Mouse (Mus musculus): ENCODE measurements around the gene Bcr. TPM values are rescaled to one million over a fixed set of nuclear protein-coding genes. Genes with fewer than 3 reads are reported as not detected.

Bcr gene
- polyA plus RNA-seq, 1 experiment from 2014 or later = 26.4 TPM

GRCm38 (mm10) chr10:75125577-75125976, 65.2 kb downstream of the Bcr start:
- peaks cover 8% of the 10 kb centered on the region for H3K4me1 ChIP-seq (ENCODE audit: control insufficient read depth, insufficient read depth, low read length)
- no peak overlapping the region for H3K9ac ChIP-seq (replicated peaks; ENCODE audit: low read depth, low read length)
- H3K27me3 ChIP-seq (ENCODE audit: control insufficient read depth, insufficient read depth, low read length) = no peaks in the 10 kb centered on the region
- H3K4me2 ChIP-seq (ENCODE audit: low read depth, low read length) = no peak overlapping the region
- 40% methylated on average over 4 of the region's 4 CpGs for WGBS
- H3K9me3 ChIP-seq (ENCODE audit: control insufficient read depth, low read length) = no peaks in the 10 kb centered on the region
- no peak overlapping the region for H3K27ac ChIP-seq (ENCODE audit: low read depth, low read length)
- no peak for ATAC-seq (ENCODE audit: low read depth)
- no peak overlapping the region for H3K4me3 ChIP-seq (ENCODE audit: low read depth, low read length)
- peaks cover 8% of the 10 kb centered on the region; the same call in 1 of the 2 replicates for H3K36me3 ChIP-seq (ENCODE audit: control insufficient read depth, insufficient read depth, low read length)

- Histone ChIP-seq H3K27me3 (ENCODE audit: control insufficient read depth, insufficient read depth, low read length) (no peaks in the 10 kb centered on the region), H3K4me2 (ENCODE audit: low read depth, low read length) (no peak overlapping the region), H3K9me3 (ENCODE audit: control insufficient read depth, low read length) (no peaks in the 10 kb centered on the region), H3K9ac (replicated peaks; ENCODE audit: low read depth, low read length) (no peak overlapping the region), H3K4me1 (ENCODE audit: control insufficient read depth, insufficient read depth, low read length) (no peaks in the 10 kb centered on the region), H3K36me3 (ENCODE audit: control insufficient read depth, insufficient read depth, low read length) (peaks cover 8% of the 10 kb centered on the region; the same call in 1 of the 2 replicates), H3K4me3 (ENCODE audit: low read depth, low read length) (no peak overlapping the region), H3K27ac (ENCODE audit: low read depth, low read length) (no peak overlapping the region)
- WGBS = 85% methylated on average over 7 of the region's 7 CpGs
- no peak for ATAC-seq (ENCODE audit: low read depth)
Measured at GRCm38 (mm10) chr10:75129283-75129710, 68.9 kb downstream of the Bcr start.

- 92% methylated on average over 4 of the region's 4 CpGs for WGBS
- peaks cover 8% of the 10 kb centered on the region; the same call in 1 of the 2 replicates for H3K36me3 ChIP-seq (ENCODE audit: control insufficient read depth, insufficient read depth, low read length)
- ATAC-seq (ENCODE audit: low read depth) = no peak
Measured at GRCm38 (mm10) chr10:75130372-75131046, 70.1 kb downstream of the Bcr start.

DNA sequence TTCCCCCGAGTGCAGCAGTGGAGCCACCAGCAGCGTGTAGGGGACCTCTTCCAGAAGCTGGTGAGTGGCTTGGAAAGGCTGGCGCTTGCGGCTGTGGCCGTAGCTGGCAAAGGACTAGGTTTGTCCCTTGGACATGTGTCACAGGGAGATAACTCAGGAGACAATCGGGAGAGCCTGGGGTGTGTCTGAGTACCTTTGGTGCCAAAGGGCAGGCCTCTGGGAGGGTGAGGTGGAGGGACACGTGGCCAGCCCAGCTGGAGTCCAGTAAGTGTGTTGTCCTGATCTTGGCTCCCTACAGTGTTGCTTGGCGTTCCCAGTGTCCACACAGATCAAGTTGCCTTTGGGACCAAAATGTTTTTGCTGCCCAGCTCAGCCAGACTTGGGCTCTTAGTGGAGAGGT, 71.2 kb downstream of the Bcr start:
- no peaks in the 10 kb centered on the region for H3K9me3 ChIP-seq (ENCODE audit: control insufficient read depth, low read length)
- H3K4me3 ChIP-seq (ENCODE audit: low read depth, low read length) = no peak overlapping the region
- no peak overlapping the region for H3K4me2 ChIP-seq (ENCODE audit: low read depth, low read length)
- H3K27me3 ChIP-seq (ENCODE audit: control insufficient read depth, insufficient read depth, low read length) = no peaks in the 10 kb centered on the region
- H3K4me1 ChIP-seq (ENCODE audit: control insufficient read depth, insufficient read depth, low read length) = no peaks in the 10 kb centered on the region
- ATAC-seq (ENCODE audit: low read depth) = no peak
- 72% methylated on average over 8 of the region's 8 CpGs for whole genome bisulfite sequencing
- H3K27ac ChIP-seq (ENCODE audit: low read depth, low read length) = no peak overlapping the region
- H3K9ac ChIP-seq (replicated peaks; ENCODE audit: low read depth, low read length) = no peak overlapping the region
- H3K36me3 ChIP-seq (ENCODE audit: control insufficient read depth, insufficient read depth, low read length) = peaks cover 4% of the 10 kb centered on the region; the same call in 1 of the 2 replicates

More at GRCm38 (mm10) chr10:75130372-75131046, 70.1 kb downstream of the Bcr start:
- H3K4me1 ChIP-seq (ENCODE audit: control insufficient read depth, insufficient read depth, low read length) = no peaks in the 10 kb centered on the region
- H3K4me3 ChIP-seq (ENCODE audit: low read depth, low read length) = no peak overlapping the region
- no peaks in the 10 kb centered on the region for H3K27me3 ChIP-seq (ENCODE audit: control insufficient read depth, insufficient read depth, low read length)
- H3K4me2 ChIP-seq (ENCODE audit: low read depth, low read length) = no peak overlapping the region
- no peaks in the 10 kb centered on the region for H3K9me3 ChIP-seq (ENCODE audit: control insufficient read depth, low read length)
- no peak overlapping the region for H3K9ac ChIP-seq (replicated peaks; ENCODE audit: low read depth, low read length)
- H3K27ac ChIP-seq (ENCODE audit: low read depth, low read length) = no peak overlapping the region

- no peak for ATAC-seq (ENCODE audit: low read depth)
- Histone ChIP-seq H3K9me3 (ENCODE audit: control insufficient read depth, low read length) (no peaks in the 10 kb centered on the region), H3K9ac (replicated peaks; ENCODE audit: low read depth, low read length) (no peak overlapping the region), H3K4me3 (ENCODE audit: low read depth, low read length) (no peak overlapping the region), H3K27ac (ENCODE audit: low read depth, low read length) (no peak overlapping the region), H3K4me1 (ENCODE audit: control insufficient read depth, insufficient read depth, low read length) (no peaks in the 10 kb centered on the region), H3K27me3 (ENCODE audit: control insufficient read depth, insufficient read depth, low read length) (no peaks in the 10 kb centered on the region), H3K4me2 (ENCODE audit: low read depth, low read length) (no peak overlapping the region), H3K36me3 (ENCODE audit: control insufficient read depth, insufficient read depth, low read length) (peaks cover 16% of the 10 kb centered on the region)
- 58% methylated on average over 15 of the region's 15 CpGs for WGBS
Measured at GRCm38 (mm10) chr10:75134861-75135517, 74.6 kb downstream of the Bcr start.

- Histone ChIP-seq H3K4me3 (ENCODE audit: low read depth, low read length) (no peak overlapping the region), H3K4me1 (ENCODE audit: control insufficient read depth, insufficient read depth, low read length) (no peaks in the 10 kb centered on the region), H3K27ac (ENCODE audit: low read depth, low read length) (no peak overlapping the region), H3K9ac (replicated peaks; ENCODE audit: low read depth, low read length) (no peak overlapping the region), H3K27me3 (ENCODE audit: control insufficient read depth, insufficient read depth, low read length) (no peaks in the 10 kb centered on the region), H3K4me2 (ENCODE audit: low read depth, low read length) (no peak overlapping the region), H3K36me3 (ENCODE audit: control insufficient read depth, insufficient read depth, low read length) (peaks cover 16% of the 10 kb centered on the region), H3K9me3 (ENCODE audit: control insufficient read depth, low read length) (no peaks in the 10 kb centered on the region)
- 85% methylated on average over 21 of the region's 21 CpGs for WGBS
- ATAC-seq (ENCODE audit: low read depth) = peak; percentile 19; the same call in 1 of the 2 replicates
Measured at GRCm38 (mm10) chr10:75135518-75136162, 75.2 kb downstream of the Bcr start.

- no peak overlapping the region for H3K9ac ChIP-seq (replicated peaks; ENCODE audit: low read depth, low read length)
- no peak overlapping the region for H3K4me3 ChIP-seq (ENCODE audit: low read depth, low read length)
- WGBS = 76% methylated on average over 3 of the region's 3 CpGs
- H3K9me3 ChIP-seq (ENCODE audit: control insufficient read depth, low read length) = no peaks in the 10 kb centered on the region
- no peak overlapping the region for H3K4me2 ChIP-seq (ENCODE audit: low read depth, low read length)
- H3K4me1 ChIP-seq (ENCODE audit: control insufficient read depth, insufficient read depth, low read length) = no peaks in the 10 kb centered on the region
- no peak for ATAC-seq (ENCODE audit: low read depth)
- no peak overlapping the region for H3K27ac ChIP-seq (ENCODE audit: low read depth, low read length)
- no peaks in the 10 kb centered on the region for H3K27me3 ChIP-seq (ENCODE audit: control insufficient read depth, insufficient read depth, low read length)
- peaks cover 23% of the 10 kb centered on the region for H3K36me3 ChIP-seq (ENCODE audit: control insufficient read depth, insufficient read depth, low read length)
Measured at GRCm38 (mm10) chr10:75137148-75137547, 76.8 kb downstream of the Bcr start.

DNA sequence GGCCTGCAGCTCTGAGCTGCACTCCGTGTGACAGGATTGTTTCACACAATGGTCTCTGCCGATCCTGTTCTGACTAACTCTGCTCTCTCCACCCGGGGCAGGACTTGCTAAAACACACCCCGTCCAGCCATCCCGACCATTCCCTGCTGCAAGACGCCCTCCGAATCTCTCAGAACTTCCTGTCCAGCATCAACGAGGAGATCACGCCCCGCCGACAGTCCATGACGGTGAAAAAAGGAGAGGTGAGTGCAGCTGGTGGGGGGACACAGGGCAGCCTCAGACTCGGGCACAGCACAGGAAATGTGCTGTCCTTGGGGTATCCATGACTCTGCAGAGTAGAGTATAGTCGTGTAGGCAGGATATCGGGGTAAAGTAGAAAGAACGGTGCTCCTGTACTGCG, 84.8 kb downstream of the Bcr start:
- Histone ChIP-seq H3K9ac (replicated peaks; ENCODE audit: low read depth, low read length) (no peak overlapping the region), H3K27me3 (ENCODE audit: control insufficient read depth, insufficient read depth, low read length) (no peaks in the 10 kb centered on the region), H3K36me3 (ENCODE audit: control insufficient read depth, insufficient read depth, low read length) (peaks cover 46% of the 10 kb centered on the region), H3K4me2 (ENCODE audit: low read depth, low read length) (no peak overlapping the region), H3K4me3 (ENCODE audit: low read depth, low read length) (no peak overlapping the region), H3K4me1 (ENCODE audit: control insufficient read depth, insufficient read depth, low read length) (no peaks in the 10 kb centered on the region), H3K27ac (ENCODE audit: low read depth, low read length) (no peak overlapping the region), H3K9me3 (ENCODE audit: control insufficient read depth, low read length) (no peaks in the 10 kb centered on the region)
- WGBS = 92% methylated on average over 17 of the region's 17 CpGs
- ATAC-seq (ENCODE audit: low read depth) = no peak

GRCm38 (mm10) chr10:75146001-75146400, 85.6 kb downstream of the Bcr start:
- no peaks in the 10 kb centered on the region for H3K9me3 ChIP-seq (ENCODE audit: control insufficient read depth, low read length)
- H3K4me1 ChIP-seq (ENCODE audit: control insufficient read depth, insufficient read depth, low read length) = no peaks in the 10 kb centered on the region
- H3K27me3 ChIP-seq (ENCODE audit: control insufficient read depth, insufficient read depth, low read length) = no peaks in the 10 kb centered on the region
- H3K9ac ChIP-seq (replicated peaks; ENCODE audit: low read depth, low read length) = no peak overlapping the region
- WGBS = 90% methylated on average over 4 of the region's 4 CpGs
- H3K4me3 ChIP-seq (ENCODE audit: low read depth, low read length) = no peak overlapping the region
- ATAC-seq (ENCODE audit: low read depth) = no peak
- no peak overlapping the region for H3K4me2 ChIP-seq (ENCODE audit: low read depth, low read length)
- peaks cover 44% of the 10 kb centered on the region for H3K36me3 ChIP-seq (ENCODE audit: control insufficient read depth, insufficient read depth, low read length)
- H3K27ac ChIP-seq (ENCODE audit: low read depth, low read length) = no peak overlapping the region
